Mouse (Mus musculus) small intestine, adult 2 months (tissue): Measurements from ENCODE around the gene Slc7a5.

Experiments used
- CTCF ChIP-seq: fragments of 200-500 bp; IDR thresholded peaks from 2 replicates; pipeline ENCODE4 v1.5.1; 2012; ENCODE audit warnings: low read depth, mild to moderate bottlenecking, control low read depth, inconsistent platforms, low read length, moderate library complexity, mixed read lengths; ENCODE audit not compliant: insufficient replicate concordance, insufficient read length; ENCODE audit errors: extremely low read depth
- POLR2A ChIP-seq: fragments of 200-500 bp; IDR thresholded peaks from 2 replicates; pipeline ENCODE4 v1.6.1; 2012; ENCODE audit warnings: low read depth, mild to moderate bottlenecking, control low read depth, inconsistent platforms, low read length, moderate library complexity

DNA sequence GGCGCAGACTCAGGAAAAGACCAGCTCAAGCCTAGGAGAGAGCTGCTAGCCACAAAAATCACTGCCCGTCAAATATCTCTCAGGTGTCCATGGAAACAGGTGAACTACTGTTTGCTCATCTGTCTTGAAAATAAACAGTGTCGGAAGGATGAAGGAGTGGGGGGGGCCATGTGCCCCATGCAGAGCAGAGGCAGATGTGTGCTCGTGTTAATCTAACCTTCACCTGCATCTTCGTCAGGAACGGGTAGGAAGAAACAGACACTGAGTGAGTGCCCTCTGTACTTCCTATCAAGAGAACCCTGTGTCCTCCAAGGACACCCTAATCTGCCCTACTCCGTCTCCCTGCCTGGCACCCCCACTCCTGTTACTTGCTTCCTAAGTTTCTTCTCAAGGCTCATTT lies 55.8 kb downstream of the Slc7a5 start:
- TF ChIP-seq POLR2A = no peak
- no peak for TF ChIP-seq CTCF
